Mouse (Mus musculus) hindbrain, postnatal 0 days (tissue): ENCODE data around the gene Errfi1. TPM values are rescaled to one million over a fixed set of nuclear protein-coding genes. Genes with fewer than 3 reads are reported as not detected.

Source experiments
- ATAC-seq: fragments of 200-750 bp; cut with Nextera tagmentation; 2 replicates; pipeline ENCODE4 v1.8.0; 2017; ENCODE audit warnings: mild to moderate bottlenecking, moderate TSS enrichment, moderate library complexity
- DNase-seq: peaks from one replicate; pipeline ENCODE4 v3.0.0-alpha.2; 2015; ENCODE audit warnings: low spot score
- H3K27ac ChIP-seq: fragments of 300-500 bp; sonication (generic); 2 replicates; pipeline ENCODE4 v1.5.1; 2014; ENCODE audit warnings: mild to moderate bottlenecking
- H3K27me3 ChIP-seq: fragments of 300-500 bp; sonication (generic); 2 replicates; pipeline ENCODE4 v1.6.1; 2014; ENCODE audit warnings: low read length, mixed read lengths; ENCODE audit not compliant: insufficient read depth
- H3K36me3 ChIP-seq: fragments of 300-500 bp; sonication (generic); 2 replicates; pipeline ENCODE4 v1.6.1; 2014; ENCODE audit warnings: low read length, mixed read lengths; ENCODE audit not compliant: insufficient read depth
- H3K4me1 ChIP-seq: fragments of 300-500 bp; sonication (generic); 2 replicates; pipeline ENCODE4 v1.6.1; 2014; ENCODE audit warnings: antibody characterized with exemption, low read length, mixed read lengths; ENCODE audit not compliant: insufficient read depth
- H3K4me2 ChIP-seq: fragments of 300-500 bp; sonication (generic); 2 replicates; pipeline ENCODE4 v1.6.1; 2014; ENCODE audit warnings: low read depth, mild to moderate bottlenecking, low read length, moderate library complexity, mixed read lengths
- H3K4me3 ChIP-seq: fragments of 300-500 bp; sonication (generic); 2 replicates; pipeline ENCODE4 v1.5.1; 2014; ENCODE audit warnings: low read length
- H3K9ac ChIP-seq: fragments of 300-500 bp; sonication (generic); replicated peaks from 2 replicates; pipeline ENCODE4 v1.6.1; 2014; ENCODE audit warnings: mild to moderate bottlenecking, low read length, moderate library complexity, mixed read lengths
- H3K9me3 ChIP-seq: fragments of 300-500 bp; sonication (generic); 2 replicates; pipeline ENCODE4 v1.6.1; 2016; ENCODE audit warnings: low read length, mixed read lengths
- CTCF ChIP-seq: IDR thresholded peaks from 2 replicates; pipeline ENCODE4 v1.5.1; 2016; ENCODE audit warnings: antibody characterized with exemption, control low read depth, low read depth
- WGBS: fragments of 180-500 bp; shearing (Covaris S2); extraction: QIAGEN DNeasy Blood & Tissue Kit; methylation state at CpG from one replicate; pipeline ENCODE4 v1.1.7; 2014; 5-methylcytosine and 5-hydroxymethylcytosine counted together
- polyA plus RNA-seq: library from polyadenylated mRNA; unstranded; fragments of >200 nt; fragmentation: Nextera tagmentation; extraction: Ambion mirVana; gene quantifications from 2 replicates; pipeline ENCODE4 v1.2.1, GENCODE M21; 2015
- total RNA-seq: library from RNA; depleted of rRNA; stranded (reverse); fragments of >200 nt; gene quantifications from 2 replicates; pipeline ENCODE4 v1.2.3, GENCODE M21; 2014

Errfi1 gene
- total and polyA plus RNA-seq, 2 experiments from 2014 or later = 23.2 to 32.4 TPM

GRCm38 (mm10) chr4:150875393-150875792 lies 21.7 kb downstream of the Errfi1 start:
- Histone ChIP-seq H3K4me1 (peaks cover 8% of the 10 kb centered on the region; the same call in 1 of the 2 replicates), H3K4me2 (no peak overlapping the region), H3K9ac (no peak overlapping the region), H3K9me3 (peaks cover 17% of the 10 kb centered on the region), H3K27me3 (no peaks in the 10 kb centered on the region), H3K4me3 (no peak overlapping the region), H3K36me3 (no peaks in the 10 kb centered on the region), H3K27ac (no peak overlapping the region)
- DNase-seq = no peak
- no peak for TF ChIP-seq CTCF
- no peak for ATAC-seq
- 86% methylated on average over 10 of the region's 10 CpGs for WGBS

- H3K4me3 ChIP-seq = no peak overlapping the region
- H3K9me3 ChIP-seq = peaks cover 17% of the 10 kb centered on the region
- 96% methylated on average over 22 of the region's 22 CpGs for WGBS
- no peak overlapping the region for H3K27ac ChIP-seq
- H3K27me3 ChIP-seq = no peaks in the 10 kb centered on the region
- H3K36me3 ChIP-seq = no peaks in the 10 kb centered on the region
- ATAC-seq = no peak
- H3K9ac ChIP-seq = no peak overlapping the region
- DNase-seq = no peak
- TF ChIP-seq CTCF = no peak
- H3K4me2 ChIP-seq = no peak overlapping the region
- H3K4me1 ChIP-seq = no peaks in the 10 kb centered on the region
These were observed 25.9 kb downstream of the Errfi1 start for GRCm38 (mm10) chr4:150879631-150880030.

GRCm38 (mm10) chr4:150880364-150880763 lies 26.6 kb downstream of the Errfi1 start:
- ATAC-seq (no peak), DNase-seq (no peak)
- H3K4me1 ChIP-seq = no peaks in the 10 kb centered on the region
- no peak for TF ChIP-seq CTCF
- no peaks in the 10 kb centered on the region for H3K27me3 ChIP-seq
- H3K4me3 ChIP-seq = no peak overlapping the region
- peaks cover 17% of the 10 kb centered on the region for H3K9me3 ChIP-seq
- 90% methylated on average over 5 of the region's 5 CpGs for WGBS
- no peak overlapping the region for H3K9ac ChIP-seq
- H3K36me3 ChIP-seq = no peaks in the 10 kb centered on the region
- H3K4me2 ChIP-seq = no peak overlapping the region
- H3K27ac ChIP-seq = no peak overlapping the region

GRCm38 (mm10) chr4:150882632-150883031 lies 28.9 kb downstream of the Errfi1 start:
- H3K4me3 ChIP-seq = no peak overlapping the region
- ATAC-seq (no peak), DNase-seq (no peak)
- peaks cover 17% of the 10 kb centered on the region for H3K9me3 ChIP-seq
- H3K4me1 ChIP-seq = no peaks in the 10 kb centered on the region
- H3K9ac ChIP-seq = no peak overlapping the region
- no peaks in the 10 kb centered on the region for H3K36me3 ChIP-seq
- H3K27me3 ChIP-seq = no peaks in the 10 kb centered on the region
- TF ChIP-seq CTCF = no peak
- no peak overlapping the region for H3K27ac ChIP-seq
- WGBS = 92% methylated on average over 5 of the region's 5 CpGs
- H3K4me2 ChIP-seq = no peak overlapping the region

- no peaks in the 10 kb centered on the region for H3K9me3 ChIP-seq
- H3K9ac ChIP-seq = no peak overlapping the region
- H3K27me3 ChIP-seq = no peaks in the 10 kb centered on the region
- no peak for ATAC-seq
- no peaks in the 10 kb centered on the region for H3K36me3 ChIP-seq
- H3K27ac ChIP-seq = no peak overlapping the region
- DNase-seq = no peak
- no peaks in the 10 kb centered on the region for H3K4me1 ChIP-seq
- TF ChIP-seq CTCF = no peak
- 84% methylated on average over 5 of the region's 5 CpGs for WGBS
- no peak overlapping the region for H3K4me3 ChIP-seq
- no peak overlapping the region for H3K4me2 ChIP-seq
These were observed 34.2 kb downstream of the Errfi1 start for GRCm38 (mm10) chr4:150887903-150888302.

- Histone ChIP-seq H3K36me3 (no peaks in the 10 kb centered on the region), H3K27ac (no peak overlapping the region), H3K4me3 (no peak overlapping the region), H3K4me1 (no peaks in the 10 kb centered on the region), H3K4me2 (no peak overlapping the region), H3K9me3 (no peaks in the 10 kb centered on the region), H3K9ac (no peak overlapping the region), H3K27me3 (no peaks in the 10 kb centered on the region)
- TF ChIP-seq CTCF = no peak
- DNase-seq = no peak
- WGBS = 87% methylated on average over 4 of the region's 4 CpGs
- no peak for ATAC-seq
These were observed 34.8 kb downstream of the Errfi1 start for GRCm38 (mm10) chr4:150888492-150888891.

- DNase-seq (no peak), ATAC-seq (no peak)
- no peaks in the 10 kb centered on the region for H3K9me3 ChIP-seq
- TF ChIP-seq CTCF = no peak
- H3K27me3 ChIP-seq = no peaks in the 10 kb centered on the region
- H3K36me3 ChIP-seq = no peaks in the 10 kb centered on the region
- WGBS = 30% methylated on average over 20 of the region's 20 CpGs
- H3K4me1 ChIP-seq = no peaks in the 10 kb centered on the region
- H3K27ac ChIP-seq = no peak overlapping the region
- H3K4me3 ChIP-seq = no peak overlapping the region
- no peak overlapping the region for H3K9ac ChIP-seq
- H3K4me2 ChIP-seq = peak overlapping the region; percentile 35
These were observed 35.7 kb downstream of the Errfi1 start for GRCm38 (mm10) chr4:150889273-150889954.
